Mouse (Mus musculus) MN1 (cell line): ENCODE measurements around the gene Pcgf1.

ENCODE experiments used
- DNase-seq: peaks from one replicate; pipeline ENCODE4 v3.0.0-alpha.2; 2016; ENCODE audit warnings: low spot score

Gene Pcgf1

DNA sequence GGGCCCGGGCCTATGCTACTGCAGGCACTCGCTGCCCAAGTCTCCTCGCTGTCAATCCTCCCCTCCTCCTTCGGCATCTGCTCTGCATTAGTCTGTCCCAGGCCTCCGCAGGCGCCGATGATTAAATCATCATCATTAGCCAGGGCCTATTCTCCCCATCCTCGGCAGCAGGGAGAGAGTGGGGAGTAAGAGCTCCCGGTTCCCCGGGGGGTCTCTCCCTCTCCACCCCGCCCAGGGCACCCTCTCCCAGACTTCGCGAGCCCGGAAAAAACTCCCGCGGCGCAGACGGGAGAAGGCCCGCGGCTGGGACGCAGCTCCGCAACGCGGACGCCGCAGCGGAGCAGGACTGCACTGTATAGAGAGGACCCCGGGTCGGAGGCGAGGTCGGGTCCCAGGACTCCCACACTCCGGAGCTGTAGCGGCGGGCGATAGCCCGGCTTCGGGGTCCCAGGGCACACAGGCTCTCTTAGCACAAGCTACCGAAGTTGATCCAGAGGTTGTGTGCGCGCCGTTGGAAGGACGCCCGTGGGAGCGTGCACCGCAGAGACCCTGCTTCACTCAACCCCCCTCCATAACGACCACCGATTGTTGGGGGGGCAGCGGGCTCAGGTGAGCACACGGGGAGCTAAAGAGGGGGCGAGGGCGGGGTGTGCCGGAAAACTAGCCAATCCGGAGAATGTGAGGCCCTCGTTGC lies at the start of gene Pcgf1:
Gene Pcgf1 (plus strand): TSS at position 240 of the 694 bp plus-strand sequence.
- peak; percentile 74 for DNase-seq

DNA sequence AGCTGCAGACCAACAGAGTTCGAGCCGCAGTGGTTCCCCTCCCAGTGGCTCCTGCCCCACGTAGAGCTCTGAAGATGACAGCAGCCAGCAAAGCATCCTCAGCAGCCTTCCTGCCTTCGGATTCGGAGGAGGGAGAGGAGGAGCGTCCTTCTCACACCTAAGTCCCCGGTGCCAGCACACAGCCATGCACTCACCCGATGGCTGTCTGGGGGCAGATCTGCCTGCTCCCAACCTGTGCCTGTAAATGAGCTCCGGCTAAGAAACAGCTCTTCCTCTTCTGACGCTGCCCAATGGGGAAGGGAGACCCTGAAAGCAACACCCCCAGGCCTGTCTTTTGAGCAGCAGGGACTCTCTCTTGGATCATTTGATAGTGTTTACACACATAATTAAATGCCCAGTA lies 47.9 kb upstream of the Pcgf1 start:
- DNase-seq, result no peak

DNA sequence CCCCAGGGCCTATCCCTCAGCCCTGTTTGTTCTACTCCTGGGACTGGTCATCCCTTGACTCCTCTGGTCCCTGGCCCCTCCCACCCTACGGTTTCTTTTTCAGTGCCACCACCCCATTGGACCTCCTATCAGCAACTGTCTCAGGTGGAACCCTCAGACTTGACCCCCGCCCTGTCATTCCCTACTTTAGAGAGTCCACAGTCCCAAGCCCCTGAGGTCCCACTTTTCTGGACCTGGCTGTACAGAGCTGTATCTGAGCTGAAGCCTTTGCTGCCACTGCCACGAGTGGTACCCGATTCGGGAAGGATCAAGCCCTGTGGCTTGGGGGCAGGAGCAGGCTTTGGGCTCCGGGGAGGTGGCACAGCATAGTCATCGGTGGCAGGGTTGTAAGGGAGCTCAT lies 46.6 kb upstream of the Pcgf1 start:
- DNase-seq, result no peak

DNA sequence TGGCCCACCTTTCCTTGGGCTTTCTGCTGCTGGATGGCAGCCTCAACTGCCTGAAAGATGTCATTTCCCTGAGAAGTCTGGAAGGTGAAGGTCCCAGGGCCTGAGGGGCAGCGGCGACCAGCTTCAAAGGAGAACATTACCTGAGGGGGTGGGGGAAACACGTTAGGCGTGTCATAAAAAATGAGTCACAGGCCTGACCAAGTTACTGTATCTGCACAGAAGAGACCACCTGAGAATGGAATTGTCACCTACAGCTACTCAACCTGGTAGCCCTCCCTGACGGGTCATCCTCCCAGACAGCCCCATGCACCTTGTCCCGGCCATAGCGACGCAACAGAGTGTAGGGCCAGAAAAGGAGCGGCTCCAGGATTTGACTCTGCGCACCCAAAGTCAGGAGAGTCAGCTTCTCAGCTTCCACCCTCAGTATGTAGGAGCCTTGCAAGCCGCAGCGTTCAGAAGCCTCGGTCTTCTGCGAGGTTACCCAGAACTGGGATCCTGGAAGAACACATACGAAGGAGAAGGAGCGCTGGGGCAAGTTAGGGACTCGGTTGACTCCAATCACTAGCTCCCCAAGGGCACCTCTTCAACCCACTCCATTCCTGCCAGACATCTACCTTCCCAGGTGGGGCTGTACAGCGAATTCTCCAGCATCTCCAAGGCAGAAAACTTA lies 45.6 kb upstream of the Pcgf1 start:
- no peak for DNase-seq

DNA sequence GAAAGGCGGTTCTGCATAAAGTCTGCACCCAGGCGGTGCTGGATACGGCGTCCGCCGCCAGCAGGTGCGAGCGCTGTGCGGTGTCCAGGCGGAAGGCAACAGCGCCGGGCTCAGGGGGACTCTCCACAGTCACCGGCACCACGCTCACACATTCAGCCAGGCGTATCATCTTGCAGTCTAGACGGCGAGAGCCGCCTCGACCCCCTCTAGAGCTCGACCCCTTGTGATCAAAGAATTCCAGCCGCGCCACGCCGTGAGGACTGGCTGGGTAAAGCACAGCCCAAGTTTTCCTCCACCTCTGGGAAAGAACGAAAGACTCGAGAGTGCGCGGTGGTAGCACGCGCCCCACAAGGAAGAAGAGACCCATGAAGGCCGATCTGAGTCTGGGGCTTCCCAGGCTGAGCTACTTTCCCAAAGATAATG lies 44.9 kb upstream of the Pcgf1 start:
- DNase-seq, result peak; percentile 40

DNA sequence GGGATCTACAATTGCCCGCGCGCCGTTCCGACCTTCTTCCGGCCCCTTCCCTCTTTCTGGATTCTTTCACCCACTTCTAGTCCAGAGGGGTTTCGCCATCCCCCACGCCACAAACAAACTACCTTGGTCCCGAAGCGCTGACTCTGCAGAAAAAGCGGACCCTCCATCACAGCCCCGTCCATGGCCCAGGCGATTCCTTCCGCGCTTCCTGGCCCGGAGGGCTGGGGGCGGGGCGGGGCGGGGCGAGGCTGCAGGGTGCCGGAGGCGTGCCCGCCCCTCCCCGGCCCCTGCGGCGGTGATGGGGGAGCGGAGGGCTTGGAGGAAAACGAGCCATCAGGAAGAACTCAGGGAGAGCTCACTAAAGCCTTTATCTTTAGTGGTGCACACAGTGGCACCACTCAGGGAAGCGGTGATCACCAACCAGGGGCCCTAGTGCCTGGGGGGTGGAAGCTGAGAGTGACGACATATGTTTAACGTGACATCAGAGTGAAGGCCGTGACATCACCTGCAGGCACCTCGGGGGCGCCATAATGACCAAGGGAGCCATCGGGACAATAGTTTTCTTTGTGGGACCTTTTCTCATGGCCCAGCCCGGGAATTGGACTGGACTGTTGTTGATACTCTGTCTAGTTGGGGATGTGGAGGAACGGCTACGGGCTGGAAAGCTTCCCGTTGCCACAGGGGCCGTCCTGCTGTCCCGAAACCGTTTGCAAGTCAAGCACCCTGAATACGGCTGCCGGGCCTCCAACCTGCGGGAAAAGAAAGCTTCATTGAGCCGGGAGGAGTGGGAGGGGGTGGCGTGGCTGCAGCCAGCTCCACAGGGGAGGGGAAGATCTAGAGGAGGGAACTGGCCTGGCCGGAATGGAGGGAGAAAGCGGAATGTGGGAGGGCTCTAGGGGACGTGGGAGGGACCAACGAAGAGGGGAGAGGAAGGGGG lies 44.2 kb upstream of the Pcgf1 start, which contains the start of the genes Dok1 and Loxl3:
Gene Dok1 (minus strand): TSS at position 223 of the 937 bp plus-strand sequence.
Gene Loxl3 (plus strand): TSS at position 925 of the 937 bp plus-strand sequence.
- peak; percentile 73 for DNase-seq

DNA sequence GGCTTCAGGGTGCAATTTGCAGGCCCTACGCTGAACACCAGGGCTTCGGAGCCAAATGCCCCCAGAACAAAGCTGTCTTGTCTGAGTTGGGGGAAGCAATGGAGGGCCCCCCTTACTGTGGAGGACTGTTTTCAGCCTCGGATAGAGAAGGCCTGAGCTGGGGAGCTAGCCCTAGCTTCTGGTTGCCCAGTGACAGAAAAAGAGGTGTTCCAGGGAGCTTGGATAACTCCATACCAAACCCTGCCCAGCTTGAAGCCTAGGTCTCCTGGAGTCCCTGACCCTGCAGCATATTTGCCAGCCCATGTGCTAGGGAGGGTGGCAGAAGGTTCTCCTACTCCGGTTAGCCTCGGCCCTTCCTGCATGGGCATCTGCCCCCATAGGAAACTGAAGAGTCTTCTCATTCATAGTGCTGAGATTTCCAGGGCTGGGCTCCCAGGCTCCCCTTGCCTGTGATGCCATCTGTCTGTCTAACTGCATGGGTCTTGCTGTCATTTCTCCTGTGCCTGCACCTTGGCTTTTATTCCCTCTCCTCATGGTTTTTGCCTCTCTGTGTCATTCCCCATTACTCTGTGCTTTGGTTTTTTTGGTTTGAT lies 43.1 kb upstream of the Pcgf1 start:
- no peak for DNase-seq

DNA sequence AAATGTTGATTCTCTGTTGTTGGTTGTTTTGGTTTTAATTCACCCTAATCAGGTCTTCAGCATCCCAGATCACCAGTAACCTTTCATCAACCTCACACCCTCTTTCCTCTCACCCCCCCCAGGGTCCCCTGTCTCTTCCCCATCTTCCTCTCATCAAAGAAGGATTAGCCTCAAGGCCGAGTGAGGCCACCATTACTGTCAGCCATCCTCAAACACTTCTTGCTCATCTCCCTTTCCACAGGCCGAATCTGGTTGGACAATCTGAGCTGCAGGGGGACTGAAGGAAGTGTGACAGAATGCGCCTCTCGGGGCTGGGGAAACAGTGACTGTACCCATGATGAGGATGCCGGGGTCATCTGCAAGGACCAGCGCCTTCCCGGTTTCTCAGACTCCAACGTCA lies 40.5 kb upstream of the Pcgf1 start:
- DNase-seq, result no peak

DNA sequence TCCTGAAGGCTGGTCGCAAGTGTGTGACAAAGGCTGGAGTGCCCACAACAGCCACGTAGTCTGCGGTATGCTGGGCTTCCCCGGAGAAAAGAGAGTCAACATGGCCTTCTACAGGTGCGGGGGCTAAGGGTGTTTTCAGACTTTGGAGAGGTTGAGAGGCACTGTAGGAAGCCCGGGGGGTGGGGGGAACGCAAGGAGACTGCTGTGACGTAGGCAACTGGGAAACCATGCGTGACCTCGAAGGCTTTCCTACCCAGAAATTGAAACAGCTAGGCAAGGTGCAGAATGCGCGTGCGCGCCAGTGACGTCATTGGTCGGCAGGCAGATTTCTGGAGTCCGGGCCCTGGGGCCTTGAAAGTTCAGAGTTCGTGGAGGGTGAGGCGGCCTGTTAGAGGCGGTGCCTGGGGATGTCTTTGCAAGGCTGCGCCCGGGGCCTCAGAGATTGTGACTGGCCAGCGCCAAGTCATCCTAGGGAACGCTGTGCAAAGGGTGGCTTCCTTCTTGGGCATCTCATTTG lies 39.1 kb upstream of the Pcgf1 start:
- DNase-seq, result no peak

DNA sequence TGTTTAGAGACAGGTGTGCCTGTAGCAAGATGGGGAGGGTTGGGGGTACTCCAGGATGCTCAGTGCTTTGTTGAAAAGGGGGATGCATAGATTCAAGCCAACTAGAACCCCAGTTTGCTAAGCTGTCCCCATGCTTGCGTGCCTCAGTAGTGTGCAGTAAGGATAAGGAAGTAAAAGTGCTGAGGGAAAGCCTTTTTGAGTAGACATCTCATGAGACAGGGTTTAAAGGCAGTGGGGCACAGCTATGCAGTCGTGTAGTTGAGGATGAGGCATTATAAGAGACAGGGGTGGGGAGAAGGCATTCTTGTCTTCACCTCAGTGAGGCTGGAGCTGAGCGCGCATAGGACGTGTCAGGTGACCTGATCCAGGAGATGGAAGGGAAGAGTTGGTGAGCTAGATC lies 37.1 kb upstream of the Pcgf1 start:
- DNase-seq, result no peak

DNA sequence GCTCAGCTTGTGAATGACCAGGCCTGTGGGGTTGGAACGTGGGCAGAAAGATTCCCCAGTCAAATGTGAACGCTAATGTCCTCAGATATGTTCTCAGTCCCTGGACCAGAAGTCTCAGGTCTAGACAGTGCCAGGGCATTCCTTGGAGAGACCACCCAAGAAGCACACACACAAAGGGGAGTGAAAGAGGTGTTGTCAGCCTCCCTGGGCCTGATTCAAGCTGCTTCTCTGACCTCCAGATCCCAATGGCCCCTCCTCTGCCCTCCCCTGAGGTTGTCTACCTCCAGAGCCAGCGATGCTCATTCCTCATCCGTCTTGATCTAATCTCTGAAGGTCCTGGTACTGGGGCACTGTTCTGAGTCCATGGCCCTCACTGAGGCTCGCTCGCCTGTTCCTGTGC lies 34.1 kb upstream of the Pcgf1 start:
- DNase-seq, result no peak

DNA sequence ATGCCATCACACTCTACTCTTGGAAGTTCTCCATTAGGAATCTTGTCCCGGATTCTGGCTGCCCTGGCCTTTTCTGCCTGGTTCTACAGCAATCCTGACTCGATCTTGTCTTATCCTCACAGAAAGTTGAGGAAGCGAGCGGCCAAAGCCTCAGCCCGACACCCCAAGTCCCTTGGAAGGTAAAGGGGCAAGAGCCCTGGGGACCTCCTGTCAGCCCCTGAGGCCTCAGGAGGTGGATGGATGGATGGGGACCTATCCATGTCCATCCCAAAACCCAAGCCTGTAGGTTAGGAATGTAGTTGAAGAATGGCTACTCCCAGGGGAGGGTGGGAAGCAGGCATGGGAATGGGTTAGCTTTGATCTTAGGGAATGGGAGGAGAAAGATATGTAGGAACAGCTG lies 33.7 kb upstream of the Pcgf1 start:
- no peak for DNase-seq

DNA sequence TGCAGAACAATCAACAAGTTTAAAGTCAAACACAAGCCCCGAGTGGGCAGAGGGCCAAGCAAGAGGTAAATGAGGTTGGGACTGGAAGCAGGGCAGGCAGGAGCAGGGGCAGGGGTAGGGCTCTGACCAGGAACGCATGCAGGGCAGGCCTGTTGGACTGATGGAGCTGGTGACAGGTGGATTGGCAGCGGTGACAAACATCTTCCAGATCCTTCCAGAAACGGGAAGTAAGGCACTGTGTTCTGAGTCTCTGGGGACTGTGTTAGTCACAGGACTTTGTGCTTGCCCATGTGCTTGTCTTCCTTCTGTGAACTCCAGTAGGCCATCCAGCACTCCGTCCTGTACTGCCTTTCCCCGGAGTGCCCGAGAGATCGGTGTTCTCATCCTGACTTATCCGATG lies 32.9 kb upstream of the Pcgf1 start:
- peak; percentile 79 for DNase-seq

DNA sequence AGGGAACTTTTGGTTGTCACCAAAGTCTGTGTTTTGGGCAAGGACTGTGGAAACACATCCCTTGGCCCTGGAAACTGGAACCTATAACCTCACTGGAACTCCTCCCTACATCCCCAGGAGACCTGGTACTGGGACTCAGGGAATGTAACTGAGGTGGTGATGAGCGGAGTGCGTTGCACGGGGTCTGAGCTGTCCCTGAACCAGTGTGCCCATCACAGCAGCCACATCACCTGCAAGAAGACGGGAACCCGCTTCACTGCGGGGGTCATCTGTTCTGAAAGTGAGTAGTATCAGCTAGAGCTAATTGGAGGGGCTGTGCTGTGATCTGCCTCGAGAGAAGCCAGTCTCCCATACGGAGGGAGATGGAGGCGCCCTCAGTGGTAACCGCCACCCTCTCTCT lies 28.3 kb upstream of the Pcgf1 start:
- no peak for DNase-seq

DNA sequence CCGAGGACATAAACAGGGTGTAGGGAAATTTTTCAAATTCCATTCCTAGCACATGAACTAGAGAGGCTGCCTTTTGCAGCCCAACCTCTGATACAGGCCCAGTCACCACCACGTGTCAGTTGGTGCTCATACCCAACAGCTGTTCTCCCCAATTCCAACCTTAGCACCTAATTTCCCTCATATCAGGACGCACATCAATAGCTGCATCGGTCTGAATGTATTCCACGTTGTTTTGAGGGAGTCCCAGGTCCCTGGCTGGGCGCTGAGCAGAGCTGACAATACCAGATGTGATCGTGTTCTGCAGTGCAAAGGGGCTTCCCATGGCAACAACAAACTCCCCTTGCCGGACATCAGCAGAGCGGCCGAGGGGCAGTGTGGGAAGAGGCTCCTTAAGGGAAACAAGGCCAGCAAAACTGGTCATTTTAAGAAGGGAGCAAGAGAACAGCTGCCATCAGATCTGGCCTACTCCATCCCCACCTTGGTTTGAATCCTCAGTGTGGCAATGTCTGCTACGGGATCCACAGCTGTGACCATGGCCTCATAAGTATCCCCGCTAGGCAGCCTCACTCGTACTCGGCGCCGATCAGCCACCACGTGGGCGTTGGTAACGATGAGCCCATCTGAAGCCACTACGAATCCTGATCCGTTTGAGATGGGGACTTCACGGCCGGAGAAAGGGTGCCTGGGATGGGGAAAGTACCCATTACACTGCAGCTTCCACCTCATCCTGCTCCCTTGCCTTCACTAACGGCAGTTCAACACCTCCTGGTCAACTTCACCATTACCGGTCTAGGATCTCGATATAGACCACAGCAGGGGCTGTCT lies 24.3 kb upstream of the Pcgf1 start:
- DNase-seq, result peak; percentile 67

DNA sequence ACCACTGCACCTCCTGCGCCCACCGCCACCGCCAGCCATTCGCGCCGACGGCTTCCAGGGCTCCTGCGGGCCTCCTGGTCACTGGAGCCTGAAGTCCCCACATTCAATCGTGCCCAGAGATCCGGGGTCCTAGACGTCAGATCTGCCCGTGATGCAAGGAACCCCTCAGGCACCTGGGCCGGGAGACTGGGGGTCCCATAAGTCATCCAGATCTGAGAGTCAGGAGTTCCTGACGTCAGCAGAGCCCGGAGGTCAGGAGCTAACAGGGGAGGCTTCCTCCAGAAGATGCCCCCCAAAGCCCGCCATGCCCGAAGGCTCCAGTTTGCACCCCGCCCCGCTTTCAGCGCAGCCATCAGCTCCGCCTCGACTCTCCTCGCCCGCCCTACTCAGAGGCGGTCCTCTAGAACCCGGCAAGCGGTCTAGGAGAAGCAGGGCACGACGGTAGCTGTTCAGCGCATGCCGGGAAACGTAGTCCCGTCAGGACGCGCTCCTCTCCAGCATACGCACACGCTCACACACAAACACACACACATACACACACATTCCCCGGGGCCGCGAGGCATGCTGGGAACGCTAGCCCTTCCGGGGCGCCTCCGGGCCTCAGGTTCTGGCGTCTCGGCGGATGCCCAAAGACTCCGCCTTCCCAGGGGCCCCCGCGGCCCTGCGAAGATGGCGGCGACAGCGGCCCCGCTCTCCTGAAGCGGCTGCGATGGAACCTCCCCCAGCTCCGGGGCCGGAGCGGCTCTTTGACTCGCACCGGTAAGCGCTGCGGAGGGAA lies 23.4 kb upstream of the Pcgf1 start, which contains the start of gene Aup1:
Gene Aup1 (plus strand): TSS at position 448 of the 778 bp plus-strand sequence.
- peak; percentile 98 for DNase-seq

DNA sequence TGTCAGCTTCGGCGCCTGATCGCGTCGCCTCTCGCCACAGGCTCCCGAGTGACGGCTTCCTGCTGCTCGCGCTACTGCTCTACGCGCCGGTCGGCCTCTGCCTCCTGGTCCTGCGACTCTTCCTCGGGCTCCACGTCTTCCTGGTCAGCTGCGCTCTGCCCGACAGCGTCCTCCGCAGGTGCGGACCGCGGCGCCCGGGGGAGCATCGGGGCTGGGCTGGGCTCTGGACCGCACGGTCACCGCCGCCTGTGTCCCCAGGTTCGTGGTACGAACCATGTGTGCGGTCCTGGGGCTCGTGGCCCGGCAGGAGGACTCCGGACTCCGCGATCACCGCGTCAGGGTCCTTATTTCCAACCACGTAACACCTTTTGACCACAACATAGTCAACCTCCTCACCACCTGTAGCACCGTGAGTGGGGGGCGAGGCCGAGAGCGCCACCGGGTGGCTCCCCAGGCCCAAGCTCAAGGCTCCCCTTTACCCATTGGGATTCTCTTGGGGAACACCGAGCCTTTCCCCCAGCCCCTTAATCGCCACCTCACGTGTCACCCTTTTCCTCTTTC lies 22.7 kb upstream of the Pcgf1 start, which contains the start of gene Htra2:
Gene Htra2 (minus strand): TSS at position 403 of the 561 bp plus-strand sequence.
- no peak for DNase-seq

DNA sequence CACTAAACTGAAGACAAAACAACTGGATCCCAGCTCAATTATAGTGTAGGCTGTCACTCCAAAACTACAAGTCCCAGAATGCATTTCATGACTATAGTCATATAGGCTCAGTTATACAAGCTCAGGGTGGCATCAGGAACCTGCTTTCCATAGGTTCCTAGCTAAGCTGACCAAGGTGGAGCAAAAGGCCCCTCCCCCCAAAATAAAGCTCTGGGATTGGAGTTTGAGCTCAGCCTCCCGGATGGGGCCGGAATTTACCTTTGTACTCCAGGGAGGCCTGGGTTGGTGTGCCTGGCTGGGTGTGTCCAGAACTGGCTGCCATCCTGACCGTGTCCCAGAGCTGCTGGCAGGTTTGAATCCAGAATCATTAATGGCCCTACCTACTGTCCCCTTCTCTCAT lies 19.9 kb upstream of the Pcgf1 start, which contains the start of gene Dqx1:
Gene Dqx1 (plus strand): TSS at position 55 of the 400 bp plus-strand sequence.
- peak; percentile 72 for DNase-seq

DNA sequence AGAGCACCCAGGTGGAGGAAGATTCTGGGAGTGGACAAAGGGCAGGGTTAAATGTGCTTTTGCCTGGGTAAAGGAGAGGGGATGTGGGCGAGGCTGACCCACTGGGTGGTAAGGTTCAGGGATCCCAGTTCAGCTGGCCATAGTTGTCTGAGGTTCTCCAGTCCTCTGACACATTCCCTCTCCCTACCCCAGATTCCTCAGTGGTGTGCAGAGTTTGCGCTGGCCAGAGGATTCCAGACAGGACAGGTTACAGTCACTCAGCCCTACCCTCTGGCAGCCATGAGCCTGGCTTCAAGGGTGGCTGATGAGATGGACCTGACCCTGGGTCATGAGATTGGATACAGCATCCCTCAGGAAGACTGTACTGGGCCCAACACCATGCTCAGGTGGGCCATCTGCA lies 18.9 kb upstream of the Pcgf1 start:
- no peak for DNase-seq

DNA sequence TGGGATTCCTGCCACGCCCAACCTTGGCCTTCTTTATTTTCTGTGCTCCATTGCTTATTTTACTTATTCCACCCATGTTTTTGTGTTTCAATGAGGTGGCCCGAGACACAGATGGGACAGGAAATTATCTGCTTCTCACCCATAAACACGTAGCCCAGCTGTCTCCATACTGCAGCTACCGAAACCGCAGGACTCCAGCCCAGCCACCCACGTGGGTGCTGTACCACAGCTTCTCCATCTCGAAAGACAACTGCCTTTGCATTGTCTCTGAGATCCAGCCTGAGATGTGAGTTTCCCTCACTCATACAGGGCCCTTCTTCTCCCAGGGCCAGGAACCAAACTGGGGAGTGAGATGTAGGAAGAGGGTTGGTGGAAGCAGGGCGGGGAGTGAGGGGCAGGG lies 11.7 kb upstream of the Pcgf1 start:
- DNase-seq, result no peak
